In genomic region chr9:37656439-37656881, GRCm38 (mm10) we compare ENCODE assay signal across 8 mouse cellular contexts. TPM values are rescaled to one million over a fixed set of nuclear protein-coding genes. Genes with fewer than 3 reads are reported as not detected.
DNase-seq lines count a peak whose midpoint lies in the region; ATAC-seq and TF ChIP-seq lines count a peak whose summit lies in the region.
"Had no signal": no experiment of that assay in that cellular context is flagged by ENCODE, and none has a peak within 500 bp of the region (broad histone marks: within the 10 kb centered on the region; RNA-seq: fewer than 3 reads in every experiment).

No protein-coding gene starts in this region.

- peaks cover 13% of the 10 kb centered on the region for H3K4me1 ChIP-seq in forebrain, embryonic 15.5 days
- H3K4me1 ChIP-seq in lung, postnatal 0 days (ENCODE audit: insufficient read depth, low read depth, low read length), result peaks cover 3% of the 10 kb centered on the region; the same call in 1 of the 2 replicates

- DNase-seq in Muller cell, postnatal 12 days (ENCODE audit: inconsistent ontology term), result peak; percentile 50
- peak; percentile 31 for DNase-seq in kidney, adult 18-20 months
- DNase-seq in lung, postnatal 0 days (ENCODE audit: low spot score), result peak; percentile 58
- peak; percentile 31 to 44 for DNase-seq in spleen, postnatal 10 days (ENCODE audit: low spot score in 2 of 2)
- no peak for DNase-seq in left cerebral cortex, adult 8-10 months (ENCODE audit: low spot score in 2 of 2)

- no peaks in the 10 kb centered on the region for H3K27me3 ChIP-seq in forebrain, embryonic 15.5 days
- no peaks in the 10 kb centered on the region for H3K27me3 ChIP-seq in lung, postnatal 0 days (replicated peaks; ENCODE audit: insufficient read depth, low read length)

- H3K9ac ChIP-seq in forebrain, embryonic 15.5 days (replicated peaks), result peak overlapping the region; percentile 52
- H3K9ac ChIP-seq in lung, postnatal 0 days (replicated peaks; ENCODE audit: low read depth), result peak overlapping the region; percentile 60

- peak overlapping the region; percentile 67 for H3K4me2 ChIP-seq in forebrain, embryonic 15.5 days (replicated peaks)
- peak overlapping the region; percentile 66 for H3K4me2 ChIP-seq in lung, postnatal 0 days (replicated peaks; ENCODE audit: low read depth, low read length)

- TF ChIP-seq CTCF in lung, postnatal 0 days (IDR thresholded peaks at IDR 0.05), result no peak

- H3K4me3 ChIP-seq in forebrain, embryonic 15.5 days, result peak overlapping the region; percentile 53
- H3K4me3 ChIP-seq in lung, postnatal 0 days (ENCODE audit: low read depth, low read length), result peak overlapping the region; percentile 69

- ATAC-seq in CD4-positive, CD25-positive, alpha-beta regulatory T cell, adult 4 months, result peak; percentile 81
- ATAC-seq in forebrain, embryonic 15.5 days (replicated peaks), result peak; percentile 39
- ATAC-seq in lung, postnatal 0 days, result peak; percentile 26

- H3K27ac ChIP-seq in forebrain, embryonic 15.5 days (replicated peaks), result 0 out of 2 replicates have a peak overlapping the region, but pooled peaks have one; percentile 29
- H3K27ac ChIP-seq in lung, postnatal 0 days (ENCODE audit: low read length), result peak overlapping the region; percentile 89

- no peak for TF ChIP-seq EP300 in lung, postnatal 0 days (IDR thresholded peaks at IDR 0.05)

- 2% methylated on average over 10 of the region's 10 CpGs for WGBS in forebrain, embryonic 15.5 days
- under 1% methylated on average over 10 of the region's 10 CpGs for WGBS in lung, postnatal 0 days

- peaks cover 20% of the 10 kb centered on the region for H3K36me3 ChIP-seq in forebrain, embryonic 15.5 days
- H3K36me3 ChIP-seq in lung, postnatal 0 days (ENCODE audit: insufficient read depth, low read length), result peaks cover 26% of the 10 kb centered on the region; the same call in 1 of the 2 replicates

- H3K9me3 ChIP-seq in forebrain, embryonic 15.5 days, result no peaks in the 10 kb centered on the region
- no peaks in the 10 kb centered on the region for H3K9me3 ChIP-seq in lung, postnatal 0 days (ENCODE audit: low read length)

RNA-seq across cellular contexts. Expression of gene Tbrg1, which starts 0.7 kb away (rescaled TPM):
- polyA plus RNA-seq in CD4-positive, CD25-positive, alpha-beta regulatory T cell, adult 4 months (2017; shearing (Covaris generic)), result 100 to 1,000 TPM; 201 to 217 TPM
- polyA plus RNA-seq in forebrain, embryonic 15.5 days (2015; fragmentation: Nextera tagmentation; extraction: Ambion mirVana), result 79.5 and 82.5 TPM in 2 replicates
- 153 and 163 TPM in 2 replicates for polyA plus RNA-seq in lung, postnatal 0 days (2015; fragmentation: Nextera tagmentation; extraction: Ambion mirVana)
- 10 to 100 TPM; 46.2 to 55.5 (median 51.5) TPM for total RNA-seq in left cerebral cortex, adult 8-10 months (2022)

RNA-seq across cellular contexts. Expression of gene Panx3, which starts 12.6 kb away (rescaled TPM):
- polyA plus RNA-seq in CD4-positive, CD25-positive, alpha-beta regulatory T cell, adult 4 months (2017; shearing (Covaris generic)), result not detected
- polyA plus RNA-seq in forebrain, embryonic 15.5 days (2015; fragmentation: Nextera tagmentation; extraction: Ambion mirVana), result not detected in 2 replicates
- polyA plus RNA-seq in lung, postnatal 0 days (2015; fragmentation: Nextera tagmentation; extraction: Ambion mirVana), result 0.05 and 0.20 TPM in 2 replicates
- not detected for total RNA-seq in left cerebral cortex, adult 8-10 months (2022)
- total RNA-seq: heart, postnatal 36 days had no signal

RNA-seq across cellular contexts. Expression of gene Spa17, which starts 42.9 kb away (rescaled TPM):
- polyA plus RNA-seq in CD4-positive, CD25-positive, alpha-beta regulatory T cell, adult 4 months (2017; shearing (Covaris generic)), result under 1 TPM in 1 of 2 experiments, not detected in 1; 0.97 TPM
- 7.7 and 7.9 TPM in 2 replicates for polyA plus RNA-seq in forebrain, embryonic 15.5 days (2015; fragmentation: Nextera tagmentation; extraction: Ambion mirVana)
- polyA plus RNA-seq in lung, postnatal 0 days (2015; fragmentation: Nextera tagmentation; extraction: Ambion mirVana), result 19.2 and 21.6 TPM in 2 replicates
- 1 to 10 TPM in 3 of 4 experiments, under 1 TPM in 1; 0.57 to 2.5 (median 2.1) TPM for total RNA-seq in left cerebral cortex, adult 8-10 months (2022)

RNA-seq across cellular contexts. Expression of gene Olfr160, which starts 59.6 kb away (rescaled TPM):
- polyA plus RNA-seq in CD4-positive, CD25-positive, alpha-beta regulatory T cell, adult 4 months (2017; shearing (Covaris generic)), result under 1 TPM in 1 of 2 experiments, not detected in 1; 0.13 TPM
- polyA plus RNA-seq in forebrain, embryonic 15.5 days (2015; fragmentation: Nextera tagmentation; extraction: Ambion mirVana), result not detected in 2 replicates
- polyA plus RNA-seq in lung, postnatal 0 days (2015; fragmentation: Nextera tagmentation; extraction: Ambion mirVana), result not detected in 2 replicates
- not detected for total RNA-seq in left cerebral cortex, adult 8-10 months (2022)
- total RNA-seq: heart, postnatal 36 days had no signal

Comparison
In these comparisons a context has a peak if more than half of its experiments do, and no peak if none do; other contexts are left out.
1. ATAC-seq: peak in every context shown above with its lines; median percentile 81 in CD4-positive, CD25-positive, alpha-beta regulatory T cell, adult 4 months; 39 in forebrain, embryonic 15.5 days; 26 in lung, postnatal 0 days.
2. DNase-seq: peak in Muller cell, postnatal 12 days (single experiment), kidney, adult 18-20 months (single experiment), lung, postnatal 0 days (single experiment) and spleen, postnatal 10 days (2 of 2); none in left cerebral cortex, adult 8-10 months (0 of 2).